Mouse (Mus musculus) cerebellum, postnatal 4 days (tissue): ENCODE results near the gene Rmi2.

Source experiments
- DNase-seq, 2 experiments: peaks; one replicate each; pipeline ENCODE4 v3.0.0; 2022; ENCODE audit warnings: low spot score in 2 of 2, mixed read lengths in 1 of 2

Rmi2 gene

DNA sequence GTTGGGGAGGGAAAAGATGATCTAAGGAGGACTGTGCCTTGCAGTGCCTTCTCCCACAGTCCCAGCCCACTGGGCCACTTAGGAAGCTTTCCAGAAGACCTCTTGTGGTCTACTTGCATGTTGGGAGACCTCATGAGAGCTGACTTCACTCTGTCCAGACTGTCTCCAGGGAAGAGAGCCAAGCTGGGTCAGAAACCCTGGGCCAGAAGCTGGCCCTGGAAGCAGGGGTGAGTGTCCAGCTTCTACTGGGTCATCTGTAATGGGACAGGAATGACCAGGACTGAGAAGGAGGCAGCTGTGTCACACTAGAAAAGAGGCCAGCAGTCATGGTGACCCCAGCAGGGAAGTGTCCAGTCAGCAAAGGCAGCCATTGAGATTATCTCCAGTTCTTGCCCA lies 30.7 kb downstream of the Rmi2 start:
- no peak for DNase-seq

DNA sequence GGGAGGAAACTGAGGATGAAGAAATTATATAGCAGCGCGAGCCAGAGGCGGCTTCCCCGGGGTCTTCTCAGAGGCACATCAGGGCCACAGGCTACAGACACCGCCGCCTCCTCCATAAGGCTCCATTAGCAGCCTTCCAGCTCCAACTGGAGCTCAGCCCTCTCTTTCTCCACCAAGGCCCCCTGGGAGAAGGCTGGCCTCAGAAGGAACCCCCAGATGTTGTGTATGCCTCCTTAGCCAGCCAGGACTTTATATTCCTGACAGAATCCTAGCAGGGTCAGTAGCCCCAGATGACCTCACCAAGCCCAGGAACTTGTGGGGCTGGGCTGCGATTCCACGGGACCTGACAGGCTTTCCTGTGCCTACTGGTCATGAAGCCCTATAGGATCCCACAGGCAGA lies 32.0 kb downstream of the Rmi2 start:
- no peak for DNase-seq

DNA sequence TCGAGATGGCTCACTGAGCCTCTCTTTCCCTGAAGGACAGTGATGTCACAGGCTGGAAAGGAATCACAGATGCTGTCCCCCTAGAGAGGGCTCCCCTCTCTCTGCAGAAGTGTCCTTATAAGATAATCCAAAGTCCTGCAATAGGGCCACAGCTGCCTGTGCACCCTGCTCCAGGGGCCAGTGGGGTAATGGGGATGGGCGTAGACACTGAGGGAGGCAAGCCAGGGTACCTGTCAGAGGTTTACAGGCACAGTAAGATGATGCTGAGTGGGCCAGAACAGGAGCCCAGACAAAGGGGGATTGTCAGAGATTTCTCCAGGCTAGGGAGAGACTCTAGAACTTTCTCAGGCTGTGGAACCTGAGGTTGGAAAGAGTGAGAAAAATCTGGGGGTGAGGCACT lies 32.6 kb downstream of the Rmi2 start:
- no peak for DNase-seq

DNA sequence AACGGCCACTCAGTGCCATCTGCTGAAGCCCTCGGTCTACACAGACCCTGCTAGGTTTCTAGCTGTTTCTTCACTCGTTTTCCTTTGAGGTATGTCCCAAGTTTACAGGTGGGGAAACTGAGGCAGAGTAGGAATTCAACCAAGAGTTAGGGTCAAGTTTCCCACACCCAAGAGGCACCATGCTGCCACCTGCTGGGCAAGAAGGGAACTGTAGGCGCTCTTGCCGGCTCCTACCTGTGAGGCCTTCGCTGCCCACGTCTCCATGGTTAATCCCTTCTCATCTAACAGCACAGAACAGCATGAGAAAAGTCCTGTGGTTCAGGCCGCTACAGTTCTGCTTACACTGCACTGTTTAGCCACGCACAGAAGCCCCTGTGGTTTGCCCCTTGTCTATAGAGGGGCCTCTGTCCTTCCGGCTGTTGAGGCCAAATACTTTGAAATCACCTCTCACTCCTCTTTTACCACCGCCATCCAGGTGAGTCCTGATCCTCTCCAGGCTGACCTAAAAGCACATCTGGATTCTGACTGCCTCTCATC lies 33.1 kb downstream of the Rmi2 start:
- DNase-seq = peak; percentile 47 to 71

DNA sequence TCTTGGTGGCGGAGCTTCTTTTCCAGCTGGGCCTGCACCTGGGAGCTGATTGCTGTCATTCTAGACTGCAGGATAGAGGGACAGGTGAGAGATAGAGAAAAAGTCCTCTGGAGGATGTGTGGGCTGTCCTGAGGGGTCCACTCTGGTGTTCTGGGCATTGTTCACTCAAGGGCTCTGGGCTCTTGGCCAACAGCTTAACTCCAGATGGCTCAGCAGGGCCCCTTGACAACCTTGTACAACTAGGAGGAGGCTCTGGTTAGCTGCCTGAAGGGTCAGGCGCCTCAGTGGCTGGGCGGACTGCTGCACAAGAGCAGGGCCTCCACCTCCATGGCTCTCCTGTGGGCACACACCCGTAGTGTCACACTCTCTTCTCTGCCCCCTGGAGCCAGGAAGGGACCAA lies 36.1 kb downstream of the Rmi2 start:
- DNase-seq = no peak

DNA sequence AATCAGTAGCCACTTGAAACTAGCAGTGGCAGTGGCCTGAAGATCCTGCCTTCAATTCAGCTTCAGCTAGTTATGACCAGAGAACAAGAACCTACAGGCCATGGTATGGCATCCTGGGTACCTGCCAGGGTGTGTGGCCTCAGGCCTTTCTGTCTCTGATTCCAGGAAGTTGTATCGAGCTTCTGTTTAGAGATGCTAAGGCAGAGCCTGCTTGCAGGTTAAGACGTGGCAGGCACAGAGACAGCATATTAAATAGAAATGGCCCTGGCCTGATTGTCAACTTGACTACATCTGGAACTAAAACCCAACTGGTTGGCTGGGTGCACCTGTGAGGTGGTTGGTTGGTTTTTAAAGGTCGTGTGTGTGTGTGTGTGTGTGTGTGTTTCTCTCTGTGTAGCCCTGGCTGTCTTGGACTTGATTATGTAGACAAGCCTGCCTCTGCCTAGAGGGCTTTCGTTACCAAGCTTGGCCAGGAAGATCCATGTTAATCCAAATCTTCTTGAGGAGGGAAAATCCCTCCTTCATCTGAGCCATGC lies 38.0 kb downstream of the Rmi2 start:
- no peak for DNase-seq

DNA sequence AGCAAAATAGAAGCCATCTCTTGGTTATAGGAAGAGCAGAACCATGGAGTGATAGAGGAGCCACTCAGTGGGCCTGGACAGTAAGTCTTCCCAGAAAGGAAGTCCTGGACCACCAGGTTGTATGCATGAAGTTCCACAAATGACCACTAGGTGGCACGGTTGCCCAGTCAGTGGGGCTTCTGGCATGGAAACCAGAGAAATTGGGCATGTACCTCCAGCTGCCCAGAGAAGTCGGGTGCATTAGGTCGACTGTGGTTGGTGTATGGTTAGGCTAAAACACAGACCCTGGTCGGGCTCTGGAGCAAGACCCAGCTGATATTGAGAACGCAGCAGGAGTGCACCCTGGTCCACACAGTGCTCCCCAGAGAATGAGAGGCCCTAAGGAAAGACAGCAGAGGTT lies 38.8 kb downstream of the Rmi2 start:
- peak; percentile 96 for DNase-seq

DNA sequence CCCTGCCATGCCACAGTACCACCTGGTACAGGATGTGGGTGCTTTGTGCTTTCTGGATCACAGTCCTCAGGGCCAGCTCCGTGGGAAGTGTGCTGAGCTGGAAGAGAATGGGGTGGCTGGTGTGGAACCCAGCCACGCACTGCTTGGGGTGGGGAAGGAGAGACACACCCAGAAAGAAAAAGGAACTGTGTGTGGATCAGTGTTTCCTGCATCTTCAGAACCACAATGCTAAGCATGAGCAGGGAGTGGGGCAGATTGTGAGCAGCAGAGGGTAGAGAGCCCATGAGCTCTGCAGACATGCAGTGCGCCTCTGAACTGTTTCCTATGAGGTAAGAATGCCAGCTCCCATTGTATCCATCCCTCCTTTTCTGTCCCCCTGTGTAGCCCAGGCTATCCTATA lies 43.4 kb downstream of the Rmi2 start:
- no peak for DNase-seq

DNA sequence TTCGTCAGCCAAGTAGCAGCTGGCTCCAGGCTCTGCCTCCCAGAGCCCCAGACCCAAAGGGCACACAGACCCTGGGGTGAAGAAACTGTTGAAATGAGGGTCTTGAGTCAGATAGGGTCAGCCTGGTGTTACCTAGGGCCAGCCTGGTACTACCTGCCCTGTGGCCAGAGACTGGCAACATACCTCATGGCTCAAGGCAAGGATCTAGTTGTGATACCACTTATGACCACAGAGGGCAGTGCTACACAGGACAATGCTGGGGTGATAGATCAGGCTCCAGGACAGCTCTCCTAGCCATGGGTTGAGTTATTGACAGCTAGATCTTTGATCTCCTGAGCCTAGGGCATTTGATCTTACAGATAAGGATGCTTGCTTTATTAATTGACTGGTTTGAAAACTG lies 44.6 kb downstream of the Rmi2 start:
- peak in 1 of 2 experiments; percentile 74 for DNase-seq

DNA sequence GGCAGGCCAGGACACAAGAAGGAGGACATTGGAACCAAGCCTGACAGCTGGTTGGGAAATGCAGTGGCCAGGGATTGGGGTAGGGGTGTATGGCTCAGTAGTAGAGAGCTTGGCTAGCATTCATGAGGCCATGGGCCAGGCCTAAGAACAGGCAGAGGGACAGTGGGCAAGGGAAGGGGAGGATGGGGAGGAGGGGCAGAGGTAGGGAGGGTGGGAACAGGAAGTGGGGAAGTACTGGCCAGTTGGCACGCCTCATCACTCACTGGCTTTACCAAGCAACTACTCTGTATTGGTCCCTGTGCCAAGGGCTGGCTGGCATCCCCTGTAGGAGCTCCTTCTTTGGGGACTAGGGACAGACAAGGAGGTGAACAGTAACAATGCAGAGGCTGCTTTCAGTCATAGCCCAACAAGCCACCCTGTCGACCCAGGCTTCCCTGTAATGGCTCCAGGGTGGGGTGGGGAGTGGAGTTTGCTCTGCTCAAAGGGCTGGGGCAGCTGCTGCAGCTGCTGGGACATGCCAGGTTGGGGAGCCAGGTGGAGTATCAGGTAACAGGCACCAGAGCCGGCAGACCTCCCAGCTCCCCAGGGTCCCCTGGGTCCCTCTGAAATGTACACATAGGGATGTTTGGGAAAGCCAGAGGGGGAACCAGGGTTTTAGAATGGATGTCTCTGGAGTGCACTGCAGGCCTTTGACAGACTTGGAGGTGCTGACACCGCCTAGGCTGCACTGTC lies 46.5 kb downstream of the Rmi2 start:
- no peak for DNase-seq

DNA sequence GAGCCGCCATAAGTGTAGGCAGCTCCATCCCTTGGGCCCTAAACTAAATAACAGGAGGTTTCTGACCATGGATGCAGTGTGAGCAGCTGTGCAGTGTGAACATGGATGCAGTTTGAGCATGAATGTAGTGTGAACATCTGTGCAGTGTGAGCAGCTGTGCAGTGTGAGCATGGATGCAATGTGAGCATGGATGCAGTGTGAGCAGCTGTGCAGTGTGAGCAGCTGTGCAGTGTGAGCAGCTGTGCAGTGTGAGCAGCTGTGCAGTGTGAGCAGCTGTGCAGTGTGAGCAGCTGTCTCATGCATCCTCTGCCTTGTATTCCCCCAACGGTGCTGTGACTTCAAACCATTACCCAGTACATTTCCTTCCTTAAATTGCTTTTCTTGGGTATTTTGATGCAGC lies 52.6 kb downstream of the Rmi2 start:
- no peak for DNase-seq

DNA sequence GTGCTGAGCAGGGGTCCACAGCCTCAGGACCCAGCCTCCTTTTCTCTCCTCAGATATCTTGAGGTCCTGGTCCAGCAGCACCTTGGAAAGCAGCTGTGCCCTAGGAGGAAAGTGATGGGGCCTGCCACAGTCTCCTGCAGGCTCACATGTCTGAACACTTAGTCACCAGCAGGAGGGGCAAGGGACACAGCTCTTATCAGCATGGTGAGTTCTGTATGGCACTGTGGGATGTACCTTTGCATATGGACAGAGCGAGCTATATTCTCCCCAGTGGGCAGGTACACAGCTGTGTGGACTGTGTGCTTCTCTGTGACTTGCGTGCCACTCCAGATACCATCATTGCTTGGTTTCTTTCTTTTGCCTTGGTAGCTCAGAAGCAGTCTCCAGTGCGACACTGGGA lies 55.5 kb downstream of the Rmi2 start:
- DNase-seq = no peak

DNA sequence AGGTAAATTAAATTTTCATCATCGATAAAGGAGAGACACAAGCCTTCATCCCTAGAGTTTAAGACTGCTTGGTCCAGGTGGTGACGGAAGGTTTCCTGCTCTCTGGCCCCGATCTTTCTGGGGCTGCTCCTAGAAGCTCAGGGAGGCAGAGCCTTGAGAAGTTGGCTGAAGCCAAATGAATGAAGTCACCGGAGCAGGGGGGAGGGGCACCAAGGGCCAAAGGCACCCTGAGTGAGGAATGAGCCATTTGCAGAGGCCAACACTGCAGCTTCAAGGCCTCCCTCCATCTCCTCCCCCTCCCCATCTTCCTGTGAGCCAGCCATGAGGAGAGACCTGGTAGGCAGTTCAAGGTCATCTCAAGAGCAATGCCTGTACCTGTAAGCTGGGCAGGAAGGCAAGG lies 58.3 kb downstream of the Rmi2 start:
- no peak for DNase-seq

DNA sequence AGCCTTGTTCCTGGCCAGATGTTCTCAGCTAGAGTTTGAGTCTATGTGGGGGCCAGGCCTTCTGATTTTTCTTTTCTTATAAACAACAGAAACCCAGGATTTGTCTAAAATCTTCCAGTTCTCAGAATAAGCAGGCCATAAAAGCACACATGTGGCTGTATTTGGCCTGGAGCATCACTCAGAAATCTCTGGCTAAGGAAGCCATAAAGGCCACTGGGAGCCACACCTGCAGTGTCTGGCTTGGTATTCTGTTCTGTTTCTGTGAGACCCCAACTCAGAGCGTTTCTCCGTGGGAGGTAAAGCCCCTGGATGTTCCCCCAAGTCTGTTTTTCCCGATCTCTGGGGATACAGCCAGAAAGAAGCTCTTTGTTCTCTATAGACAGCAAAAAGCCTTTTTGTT lies 61.0 kb downstream of the Rmi2 start:
- no peak for DNase-seq

DNA sequence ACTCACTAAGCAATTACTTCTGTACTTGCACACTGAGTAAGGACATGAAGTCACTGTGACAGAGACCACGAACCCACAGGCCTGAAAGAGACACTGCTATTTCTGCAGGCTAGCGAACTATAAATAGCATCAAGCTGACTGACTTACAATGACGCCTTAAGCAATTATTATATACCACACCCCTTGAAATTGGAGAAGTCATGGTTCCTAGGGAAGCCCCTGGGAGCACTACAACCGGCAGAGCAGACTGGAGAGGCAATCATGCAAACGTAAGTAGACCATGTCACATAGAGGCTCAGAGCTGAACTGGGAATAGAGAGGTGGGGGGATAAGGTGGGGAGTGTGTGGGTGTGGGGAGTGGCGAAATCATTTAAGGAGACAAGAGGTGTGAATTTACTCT lies 62.5 kb downstream of the Rmi2 start:
- no peak for DNase-seq

DNA sequence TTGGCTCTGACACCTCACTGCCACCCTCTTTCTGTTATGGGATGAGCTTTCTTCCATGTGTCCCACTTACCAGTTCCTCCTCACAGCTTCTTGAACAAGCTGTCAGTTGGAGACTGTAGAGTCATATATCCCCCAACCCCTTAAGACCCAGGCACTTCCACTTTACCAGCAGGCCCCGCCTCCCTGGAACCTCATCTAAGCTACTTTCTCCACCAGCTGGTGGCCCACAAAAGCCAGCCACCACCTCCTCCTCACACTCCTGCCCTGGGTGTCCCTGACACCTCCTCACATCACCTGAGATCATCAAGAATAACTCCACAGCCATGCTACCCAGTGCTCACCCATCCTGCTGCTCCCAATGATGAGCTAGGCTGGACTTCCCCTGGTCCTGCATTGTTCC lies 65.9 kb downstream of the Rmi2 start:
- no peak for DNase-seq

DNA sequence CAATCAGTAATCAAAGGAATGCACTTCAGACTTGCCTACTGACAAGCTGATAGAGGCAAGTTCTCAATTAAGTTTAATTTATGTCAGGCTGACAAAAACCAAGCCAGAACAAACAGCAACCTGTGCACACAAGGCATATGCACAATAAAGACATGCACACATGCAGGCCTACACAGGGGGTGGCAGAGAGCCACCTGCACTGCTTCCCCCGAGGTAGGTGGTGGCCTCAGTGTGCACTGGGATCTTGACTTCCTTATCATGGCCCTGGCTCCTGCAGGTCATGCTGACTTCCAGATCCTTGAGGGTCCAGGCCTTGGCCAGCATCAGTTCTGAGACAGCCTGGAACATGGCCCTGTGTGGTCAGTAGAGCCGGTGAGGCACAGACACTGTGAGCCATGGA lies 67.1 kb downstream of the Rmi2 start:
- no peak for DNase-seq

DNA sequence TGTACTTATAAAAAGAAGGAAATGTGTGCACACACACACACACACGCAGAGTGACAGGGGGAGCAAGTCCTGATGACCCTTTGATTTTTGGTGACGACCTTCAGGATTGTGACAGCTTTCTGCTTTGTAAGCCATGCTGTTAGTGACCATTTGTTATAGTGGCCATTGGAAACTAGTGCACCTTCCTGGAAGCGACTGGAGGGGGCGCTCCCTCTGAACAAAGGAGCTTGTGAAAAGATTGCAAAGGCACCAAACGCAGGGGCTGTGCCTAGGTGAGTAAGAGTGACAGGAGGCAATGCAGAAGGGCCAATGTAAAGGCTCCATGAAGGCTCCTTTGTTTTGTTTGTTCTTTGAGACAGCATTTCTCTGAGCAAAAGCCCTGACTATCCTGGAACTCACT lies 68.0 kb downstream of the Rmi2 start:
- DNase-seq = no peak

DNA sequence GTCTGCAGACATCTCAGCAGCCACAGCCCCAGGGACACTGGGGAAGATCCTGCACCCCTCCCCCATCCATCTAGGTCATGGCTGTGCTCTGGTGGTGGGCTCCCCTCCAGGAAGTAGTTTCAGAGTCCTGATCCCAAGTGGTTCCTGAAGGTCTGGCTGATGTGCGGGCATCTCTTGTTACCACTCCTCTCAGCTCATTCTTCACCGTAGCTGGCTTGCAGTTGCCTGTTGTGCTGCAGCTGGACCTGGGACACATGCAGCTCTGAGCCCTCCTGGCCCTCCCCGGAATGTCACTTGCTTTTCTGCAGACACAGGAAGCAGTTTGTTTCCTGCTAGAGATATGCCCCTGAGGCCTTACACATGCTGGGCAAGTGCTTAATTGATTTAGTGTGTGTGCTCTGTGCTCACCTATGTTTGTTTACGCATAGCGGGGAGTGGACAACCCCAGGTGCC lies 70.8 kb downstream of the Rmi2 start:
- DNase-seq = no peak

DNA sequence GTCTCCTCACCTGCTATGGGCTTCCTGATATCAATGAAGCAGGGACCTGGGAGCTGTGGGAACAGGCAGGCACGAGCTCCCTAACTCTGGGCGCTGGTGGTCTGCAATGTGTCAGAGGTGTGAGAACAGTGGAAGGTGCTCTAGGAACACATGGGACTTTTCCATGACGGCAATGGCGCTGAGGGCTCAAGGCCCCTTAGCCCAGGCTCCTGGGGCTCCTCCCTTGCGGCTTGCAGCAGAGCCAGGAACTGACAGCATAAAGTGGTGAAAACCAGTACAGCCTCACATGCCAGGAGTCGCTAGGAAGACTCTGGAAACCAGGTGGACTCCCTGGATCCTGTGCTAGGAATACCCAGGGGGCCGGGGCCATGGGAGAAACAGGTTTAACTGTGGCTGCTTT lies 75.7 kb downstream of the Rmi2 start:
- no peak for DNase-seq

DNA sequence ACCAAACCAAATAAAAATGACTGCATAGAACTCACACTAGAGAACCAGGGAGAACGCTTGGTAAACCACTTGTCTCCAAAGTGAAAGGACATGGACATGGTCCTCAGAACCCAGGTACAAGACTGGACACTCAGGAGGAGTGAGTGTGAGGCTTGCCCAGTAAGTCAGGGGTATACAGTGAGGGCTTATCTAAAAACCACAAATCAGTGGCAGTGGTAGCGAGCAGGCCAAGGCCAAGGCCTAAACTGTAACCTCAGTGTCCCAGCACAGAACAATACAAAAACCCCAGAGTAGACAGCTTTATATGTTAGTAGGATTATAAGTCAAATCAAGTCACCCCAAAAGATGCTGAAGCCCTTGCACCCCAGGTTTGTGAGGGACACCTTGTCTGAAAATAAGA lies 76.2 kb downstream of the Rmi2 start:
- DNase-seq = no peak

DNA sequence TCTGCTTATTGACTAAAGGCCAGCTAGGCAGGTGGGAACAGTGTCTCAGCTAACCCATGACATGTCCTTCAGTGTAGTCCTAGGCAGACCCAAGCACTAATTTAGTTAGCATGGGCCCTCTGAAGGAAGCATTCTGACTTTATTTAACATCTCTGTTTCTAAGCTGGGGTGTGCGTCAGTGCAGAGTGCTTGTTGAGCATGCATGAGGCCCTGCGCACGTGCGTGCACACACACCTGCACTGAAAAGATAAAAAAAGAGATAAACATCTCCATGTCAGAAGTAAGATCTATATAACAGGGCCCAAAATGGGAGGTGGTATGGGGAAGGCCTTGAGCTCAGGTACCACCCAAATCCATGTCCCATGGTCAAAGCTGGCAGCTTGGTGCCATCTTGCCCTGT lies 80.2 kb downstream of the Rmi2 start:
- no peak for DNase-seq

DNA sequence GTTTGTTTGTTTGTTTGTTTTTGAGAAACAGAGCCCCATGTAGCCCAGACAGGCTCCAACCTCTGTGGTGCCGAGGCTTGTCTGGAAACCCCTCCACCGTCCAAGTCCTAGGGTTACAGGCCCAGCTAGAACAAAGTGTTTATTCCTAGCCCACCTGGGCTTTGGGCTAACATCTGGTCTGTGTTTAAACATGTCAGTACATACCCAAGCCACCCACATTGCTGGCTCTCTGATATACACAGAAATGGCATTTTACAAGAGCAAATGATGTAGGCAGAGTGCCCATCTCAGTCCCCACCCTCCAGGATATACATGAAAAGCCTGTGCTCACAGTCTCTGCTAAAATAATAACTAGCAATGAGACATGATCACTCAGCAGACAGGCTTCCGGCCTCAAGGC lies 81.4 kb downstream of the Rmi2 start:
- no peak for DNase-seq

DNA sequence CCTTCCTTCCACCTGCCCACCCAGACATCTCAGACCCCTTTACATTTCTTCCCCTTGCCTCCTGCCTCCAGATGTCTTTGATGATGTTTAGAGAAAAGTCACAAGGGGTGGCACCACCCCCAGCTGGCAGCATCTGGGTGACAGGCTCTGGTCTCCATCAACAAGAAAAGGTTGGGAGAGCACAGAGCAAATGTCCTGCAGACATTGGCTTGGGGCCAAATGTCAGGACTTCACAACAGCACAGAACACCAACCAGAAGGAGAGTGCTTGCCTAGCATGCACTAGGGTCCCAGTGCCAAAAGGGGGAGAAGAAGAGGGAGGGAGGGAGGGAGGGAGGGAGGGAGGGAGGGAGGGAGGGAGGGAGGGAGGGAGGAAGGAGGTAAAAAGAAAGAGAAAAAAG lies 85.0 kb downstream of the Rmi2 start:
- DNase-seq = no peak
